Mouse (Mus musculus): ENCODE results near the gene Itga8.

Itga8 gene

GRCm38 (mm10) chr2:12301431-12302170, at the start of gene Itga8:
Gene Itga8 (minus strand): TSS chr2:12301922.
- peak; percentile 91 for DNase-seq (ENCODE audit: low spot score)

GRCm38 (mm10) chr2:12348914-12349313, 47.2 kb upstream of the Itga8 start:
- no peak for DNase-seq (ENCODE audit: low spot score)

GRCm38 (mm10) chr2:12331962-12332361, 30.2 kb upstream of the Itga8 start:
- DNase-seq (ENCODE audit: low spot score) = no peak

- DNase-seq (ENCODE audit: low spot score) = no peak
Measured at GRCm38 (mm10) chr2:12329620-12330019, 27.9 kb upstream of the Itga8 start.

- DNase-seq (ENCODE audit: low spot score) = no peak
Measured at GRCm38 (mm10) chr2:12329068-12329407, 27.3 kb upstream of the Itga8 start.

GRCm38 (mm10) chr2:12328355-12329067, 26.8 kb upstream of the Itga8 start:
- no peak for DNase-seq (ENCODE audit: low spot score)

- DNase-seq (ENCODE audit: low spot score) = no peak
Measured at GRCm38 (mm10) chr2:12327691-12328354, 26.1 kb upstream of the Itga8 start.

GRCm38 (mm10) chr2:12327216-12327615, 25.5 kb upstream of the Itga8 start:
- peak; percentile 60 for DNase-seq (ENCODE audit: low spot score)

- DNase-seq (ENCODE audit: low spot score) = no peak
Measured at GRCm38 (mm10) chr2:12325868-12326267, 24.1 kb upstream of the Itga8 start.

- DNase-seq (ENCODE audit: low spot score) = peak; percentile 44
Measured at GRCm38 (mm10) chr2:12325417-12325816, 23.7 kb upstream of the Itga8 start.

- DNase-seq (ENCODE audit: low spot score) = no peak
Measured at GRCm38 (mm10) chr2:12320914-12321313, 19.2 kb upstream of the Itga8 start.

GRCm38 (mm10) chr2:12318715-12319114, 17.0 kb upstream of the Itga8 start:
- no peak for DNase-seq (ENCODE audit: low spot score)

GRCm38 (mm10) chr2:12318036-12318435, 16.3 kb upstream of the Itga8 start:
- DNase-seq (ENCODE audit: low spot score) = no peak

- no peak for DNase-seq (ENCODE audit: low spot score)
Measured at GRCm38 (mm10) chr2:12317343-12317742, 15.6 kb upstream of the Itga8 start.

GRCm38 (mm10) chr2:12316361-12316760, 14.6 kb upstream of the Itga8 start:
- DNase-seq (ENCODE audit: low spot score) = peak; percentile 44

GRCm38 (mm10) chr2:12314028-12314427, 12.3 kb upstream of the Itga8 start:
- DNase-seq (ENCODE audit: low spot score) = no peak

GRCm38 (mm10) chr2:12308466-12308865, 6.7 kb upstream of the Itga8 start:
- no peak for DNase-seq (ENCODE audit: low spot score)

GRCm38 (mm10) chr2:12307311-12307710, 5.6 kb upstream of the Itga8 start:
- no peak for DNase-seq (ENCODE audit: low spot score)

- no peak for DNase-seq (ENCODE audit: low spot score)
Measured at GRCm38 (mm10) chr2:12305064-12305650, 3.4 kb upstream of the Itga8 start.

GRCm38 (mm10) chr2:12300449-12301228, 1.1 kb downstream of the Itga8 start:
- DNase-seq (ENCODE audit: low spot score) = no peak

GRCm38 (mm10) chr2:12297287-12297686, 4.4 kb downstream of the Itga8 start:
- DNase-seq (ENCODE audit: low spot score) = no peak

- no peak for DNase-seq (ENCODE audit: low spot score)
Measured at GRCm38 (mm10) chr2:12295150-12295549, 6.6 kb downstream of the Itga8 start.
